In the genomic region with DNA sequence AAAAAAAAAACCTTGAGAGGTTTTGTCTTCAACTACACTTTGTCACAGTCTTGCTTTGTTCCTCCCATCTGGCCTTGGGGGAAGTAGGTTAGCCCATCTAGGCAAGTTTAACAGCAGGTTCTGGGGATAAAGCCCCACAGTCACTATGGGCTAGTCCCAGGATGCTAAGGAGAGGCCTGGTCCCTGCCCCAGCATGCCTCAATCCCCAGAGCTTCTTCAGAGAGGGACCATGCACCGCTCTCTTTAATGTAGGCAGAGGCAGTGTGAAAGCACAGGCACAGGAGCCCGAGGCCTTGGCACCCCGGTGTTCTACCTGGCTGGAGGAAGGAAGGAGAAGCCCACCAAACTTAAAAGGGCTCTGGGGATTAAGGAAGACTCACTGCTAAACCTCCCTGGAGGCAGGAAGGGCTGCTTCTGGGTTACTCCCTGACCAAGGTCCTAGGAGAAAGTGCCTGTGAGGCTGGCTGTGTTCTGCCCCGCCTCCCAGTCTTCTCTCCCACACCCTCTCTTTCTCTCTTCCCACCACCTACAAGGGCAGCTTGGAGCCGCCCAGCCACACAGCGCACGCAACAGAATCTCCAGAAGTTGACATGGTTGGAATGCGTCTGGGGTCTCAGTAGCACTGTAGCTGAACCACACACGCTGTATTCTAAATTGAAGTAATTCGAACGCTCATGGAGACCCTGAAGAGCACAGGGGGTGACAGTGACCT, we compare ENCODE assay signal across 9 mouse cellular contexts.
A peak's percentile ranks its signal among the peaks of the same experiment; 100 is the strongest.
DNase-seq lines count a peak whose midpoint lies in the region; ATAC-seq and TF ChIP-seq lines count a peak whose summit lies in the region.
"Had no signal": no experiment of that assay in that cellular context is flagged by ENCODE, and none has a peak within 500 bp of the region (broad histone marks: within the 10 kb centered on the region; RNA-seq: fewer than 3 reads in every experiment).

No protein-coding gene starts in this region.

- peak overlapping the region; percentile 79 for H3K27ac ChIP-seq in gastrocnemius, adult 2 months
- H3K27ac ChIP-seq in bone marrow, adult 2 months (ENCODE audit: control insufficient read depth, insufficient read depth, low read depth, low read length, poor library complexity) = no peak overlapping the region; the same call in 1 of the 2 replicates
- no peak overlapping the region for H3K27ac ChIP-seq in forebrain, postnatal 0 days (ENCODE audit: low read depth, low read length)
- H3K27ac ChIP-seq in kidney, embryonic 16.5 days (ENCODE audit: low read length) = peak overlapping the region; percentile 97
- H3K27ac ChIP-seq in lung, embryonic 16.5 days (ENCODE audit: low read length) = peak overlapping the region; percentile 99

- ATAC-seq in forebrain, postnatal 0 days = peak; percentile 54
- peak; percentile 84 for ATAC-seq in kidney, embryonic 16.5 days (ENCODE audit: low FRiP score, low TSS enrichment)
- ATAC-seq in lung, embryonic 16.5 days (ENCODE audit: low read depth) = peak; percentile 86

- peak overlapping the region; percentile 73 for H3K4me2 ChIP-seq in forebrain, postnatal 0 days (ENCODE audit: low read depth)
- H3K4me2 ChIP-seq in kidney, embryonic 16.5 days (replicated peaks; ENCODE audit: low read depth, low read length) = peak overlapping the region; percentile 78
- peak overlapping the region; percentile 90 for H3K4me2 ChIP-seq in lung, embryonic 16.5 days (ENCODE audit: low read depth, low read length)

- 35% methylated on average over 11 of the region's 11 CpGs for WGBS in bone marrow, adult 2 months
- WGBS in forebrain, postnatal 0 days = 9% methylated on average over 11 of the region's 11 CpGs
- 11% methylated on average over 11 of the region's 11 CpGs for WGBS in kidney, embryonic 16.5 days
- WGBS in lung, embryonic 16.5 days = 8% methylated on average over 11 of the region's 11 CpGs

- H3K9me3 ChIP-seq in forebrain, postnatal 0 days (ENCODE audit: low read length) = no peaks in the 10 kb centered on the region
- H3K9me3 ChIP-seq in kidney, embryonic 16.5 days (ENCODE audit: low read length) = no peaks in the 10 kb centered on the region
- no peaks in the 10 kb centered on the region for H3K9me3 ChIP-seq in lung, embryonic 16.5 days (ENCODE audit: control insufficient read depth, low read length)

- TF ChIP-seq CTCF in gastrocnemius, adult 2 months (IDR thresholded peaks at IDR 0.05) = no peak
- TF ChIP-seq CTCF in bone marrow, adult 2 months (IDR thresholded peaks at IDR 0.05; ENCODE audit: control insufficient read depth, insufficient read depth, low read length) = no peak
- TF ChIP-seq CTCF in forebrain, postnatal 0 days (IDR thresholded peaks at IDR 0.05; ENCODE audit: low read depth) = no peak

- H3K27me3 ChIP-seq in forebrain, postnatal 0 days (ENCODE audit: insufficient read depth, low read length) = no peaks in the 10 kb centered on the region
- H3K27me3 ChIP-seq in kidney, embryonic 16.5 days (ENCODE audit: insufficient read depth, low read length) = no peaks in the 10 kb centered on the region
- H3K27me3 ChIP-seq in lung, embryonic 16.5 days (ENCODE audit: control insufficient read depth, insufficient read depth, low read depth, low read length) = no peaks in the 10 kb centered on the region

- TF ChIP-seq POLR2A in bone marrow, adult 2 months (IDR thresholded peaks at IDR 0.05; ENCODE audit: borderline replicate concordance, control insufficient read depth, low read depth, low read length) = no peak

- intact Hi-C loops in gastrocnemius, adult 2 months (cut with DNase I) = no loop called here
- intact Hi-C loops in gastrocnemius, postnatal 14 days (cut with DNase I; ENCODE audit: low total_unique reads) = no loop called here

- peak overlapping the region; percentile 55; the same call in 1 of the 2 replicates for H3K9ac ChIP-seq in forebrain, postnatal 0 days
- peak overlapping the region; percentile 69 for H3K9ac ChIP-seq in kidney, embryonic 16.5 days (replicated peaks; ENCODE audit: low read length)
- peak overlapping the region; percentile 70 for H3K9ac ChIP-seq in lung, embryonic 16.5 days (ENCODE audit: low read length)

- no peaks in the 10 kb centered on the region for H3K36me3 ChIP-seq in forebrain, postnatal 0 days (ENCODE audit: insufficient read depth)
- no peaks in the 10 kb centered on the region for H3K36me3 ChIP-seq in kidney, embryonic 16.5 days (ENCODE audit: insufficient read depth, low read length)
- H3K36me3 ChIP-seq in lung, embryonic 16.5 days (ENCODE audit: control insufficient read depth, insufficient read depth, low read length) = no peaks in the 10 kb centered on the region
- H3K36me3 ChIP-seq: G1E had no signal

- H3K4me3 ChIP-seq in gastrocnemius, adult 2 months = peak overlapping the region; percentile 72
- peak overlapping the region; percentile 2 for H3K4me3 ChIP-seq in bone marrow, adult 2 months (replicated peaks; ENCODE audit: control insufficient read depth, low read depth, low read length)
- H3K4me3 ChIP-seq in forebrain, postnatal 0 days (ENCODE audit: low read depth, low read length) = peak overlapping the region; percentile 43
- peak overlapping the region; percentile 49 for H3K4me3 ChIP-seq in kidney, embryonic 16.5 days (ENCODE audit: low read length)
- H3K4me3 ChIP-seq in lung, embryonic 16.5 days (ENCODE audit: low read length) = peak overlapping the region; percentile 53

- H3K4me1 ChIP-seq in bone marrow, adult 2 months (ENCODE audit: control insufficient read depth, insufficient read depth, low read length) = no peaks in the 10 kb centered on the region
- peaks cover 6% of the 10 kb centered on the region; the same call in 1 of the 2 replicates for H3K4me1 ChIP-seq in forebrain, postnatal 0 days (ENCODE audit: insufficient read depth)
- H3K4me1 ChIP-seq in kidney, embryonic 16.5 days (ENCODE audit: insufficient read depth, low read length) = peaks cover 46% of the 10 kb centered on the region
- peaks cover 21% of the 10 kb centered on the region for H3K4me1 ChIP-seq in lung, embryonic 16.5 days (replicated peaks; ENCODE audit: control insufficient read depth, insufficient read depth, low read length)

- DNase-seq in gastrocnemius, adult 2 months = no peak
- DNase-seq in gastrocnemius, postnatal 14 days = no peak
- DNase-seq in forebrain, postnatal 0 days = no peak
- DNase-seq in ovary, postnatal 10 days (ENCODE audit: low spot score) = peak; percentile 22
- DNase-seq in layer of hippocampus, postnatal 25 days (ENCODE audit: extremely low spot score in 1 of 2, low spot score in 1 of 2) = no peak

Comparison
In these comparisons a context has a peak if more than half of its experiments do, and no peak if none do; other contexts are left out.
1. H3K27ac ChIP-seq: peak in gastrocnemius, adult 2 months (single experiment), kidney, embryonic 16.5 days (single experiment) and lung, embryonic 16.5 days (single experiment); none in bone marrow, adult 2 months (single experiment) and forebrain, postnatal 0 days (single experiment).
2. H3K4me3 ChIP-seq: peak in every context shown above with its lines; median percentile 72 in gastrocnemius, adult 2 months; 53 in lung, embryonic 16.5 days; 49 in kidney, embryonic 16.5 days; 43 in forebrain, postnatal 0 days; 2 in bone marrow, adult 2 months.
3. Peak in every context shown above with its lines, with median percentiles within 50 percentile points of each other: ATAC-seq, H3K4me2 ChIP-seq and H3K9ac ChIP-seq.